Mouse (Mus musculus): ENCODE results near the gene Cenpu.

The Cenpu gene

GRCm38 (mm10) chr8:46599314-46599904 lies 47.6 kb downstream of the Cenpu start:
- DNase-seq (ENCODE audit: low read depth, low spot score), result no peak

GRCm38 (mm10) chr8:46600959-46601707 lies 49.3 kb downstream of the Cenpu start:
- no peak for DNase-seq (ENCODE audit: low read depth, low spot score)

GRCm38 (mm10) chr8:46603587-46603986 lies 51.8 kb downstream of the Cenpu start:
- no peak for DNase-seq (ENCODE audit: low read depth, low spot score)

GRCm38 (mm10) chr8:46606930-46607329 lies 55.1 kb downstream of the Cenpu start:
- DNase-seq (ENCODE audit: low read depth, low spot score), result no peak

DNA sequence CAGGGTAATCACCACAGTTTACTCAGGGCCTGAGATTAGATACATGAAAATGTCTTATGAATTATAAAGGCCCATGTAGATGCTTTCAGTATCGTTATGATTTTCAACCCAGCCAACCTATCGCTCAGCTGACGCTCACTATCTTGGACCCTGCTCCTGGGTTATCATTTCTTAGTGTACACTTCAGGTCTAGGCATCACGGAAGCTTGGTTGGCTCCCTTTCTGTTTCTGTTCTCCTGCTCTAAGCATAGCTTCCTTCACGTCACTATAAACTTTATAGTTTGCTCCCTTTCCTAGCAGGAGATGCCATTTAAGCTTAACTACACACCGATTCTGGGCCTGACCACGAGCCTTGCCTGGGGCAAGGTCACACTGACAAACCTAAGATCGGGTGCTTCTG lies 59.7 kb downstream of the Cenpu start:
- DNase-seq (ENCODE audit: low read depth, low spot score), result no peak

- DNase-seq (ENCODE audit: low read depth, low spot score), result no peak
Measured at GRCm38 (mm10) chr8:46612913-46613312, 61.1 kb downstream of the Cenpu start.

GRCm38 (mm10) chr8:46613377-46613776 lies 61.5 kb downstream of the Cenpu start:
- peak; percentile 48 for DNase-seq (ENCODE audit: low read depth, low spot score)

GRCm38 (mm10) chr8:46615936-46616335 lies 64.1 kb downstream of the Cenpu start:
- no peak for DNase-seq (ENCODE audit: low read depth, low spot score)

DNA sequence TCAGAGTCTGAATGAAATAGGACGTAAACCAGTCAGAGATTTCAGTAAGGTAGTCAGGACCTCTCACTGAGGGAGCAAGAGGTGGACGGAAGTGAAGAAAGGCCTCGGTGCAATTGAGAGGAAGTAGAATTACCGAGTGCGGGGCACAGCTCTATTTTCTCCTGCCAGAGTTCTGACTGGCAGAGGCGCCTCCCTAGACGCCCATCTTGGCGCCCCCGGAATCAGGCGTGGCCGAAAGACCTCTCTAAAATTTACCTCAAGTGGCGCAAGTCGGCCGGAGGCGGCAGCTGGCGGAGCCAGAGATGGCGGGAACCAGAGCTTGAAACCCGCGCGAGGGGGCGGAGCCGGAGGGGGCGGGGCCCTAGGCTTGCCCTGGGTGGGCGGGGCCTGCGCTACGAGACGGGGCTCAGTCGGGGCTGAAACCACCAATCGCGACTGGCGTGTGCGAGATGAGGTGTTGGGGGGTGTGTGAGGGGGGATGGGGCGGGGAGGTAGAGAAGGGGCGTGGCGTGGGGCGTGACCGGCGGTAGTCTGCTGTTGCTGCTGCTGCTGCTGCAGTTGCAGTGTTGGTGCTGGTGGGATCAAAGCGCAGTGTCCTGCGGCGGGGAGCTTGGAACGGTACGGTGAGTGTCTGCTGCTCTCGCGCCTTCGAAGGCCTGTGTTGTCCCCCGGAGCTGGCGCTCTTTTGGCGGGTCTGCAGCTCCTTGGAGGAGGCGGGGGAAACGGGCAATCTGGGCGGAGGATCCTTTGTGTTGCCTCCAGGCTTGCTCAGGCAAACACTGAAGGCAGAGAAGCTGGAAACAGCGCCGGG lies 65.3 kb downstream of the Cenpu start, which contains the start of the genes Primpol and Casp3:
Primpol (minus strand) TSS at position 334 of the 811 bp plus-strand sequence.
Casp3 (plus strand) TSS at position 413 of the 811 bp plus-strand sequence.
- DNase-seq (ENCODE audit: low read depth, low spot score), result peak; percentile 94

- no peak for DNase-seq (ENCODE audit: low read depth, low spot score)
Measured at GRCm38 (mm10) chr8:46617690-46618620, 66.1 kb downstream of the Cenpu start.

DNA sequence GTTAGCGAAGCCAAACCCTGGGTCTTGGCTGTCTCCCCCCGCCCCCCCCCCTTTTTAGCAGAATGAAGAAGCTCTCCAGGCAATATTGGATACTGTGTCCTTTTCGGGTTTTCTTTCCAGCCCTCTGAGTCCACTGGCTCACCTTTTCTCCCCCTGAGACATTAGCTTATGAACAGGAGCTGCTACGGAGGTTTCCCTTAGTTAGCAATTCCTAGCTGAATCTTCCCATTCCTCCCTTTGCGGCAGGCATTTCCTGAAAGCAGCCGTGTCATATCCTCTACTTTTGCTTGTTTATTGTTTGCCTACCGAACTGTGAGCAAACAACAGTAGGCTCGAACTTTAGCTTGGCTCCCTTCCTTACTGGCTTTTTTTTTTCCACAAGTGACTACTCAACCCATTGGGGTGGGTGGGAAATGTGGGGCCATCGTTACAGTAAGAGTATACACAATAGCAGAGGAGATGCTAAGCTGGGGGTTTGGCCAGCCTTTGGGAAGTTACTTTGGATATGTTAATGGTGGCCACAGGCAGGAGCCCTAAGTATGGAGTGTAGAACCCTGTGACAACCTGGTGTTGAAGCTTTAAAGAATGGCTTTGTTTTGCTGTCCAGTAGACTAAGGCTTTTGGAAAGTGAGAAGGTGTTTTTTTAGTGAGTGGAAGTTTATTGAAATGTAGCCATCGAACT lies 67.0 kb downstream of the Cenpu start:
- no peak for DNase-seq (ENCODE audit: low read depth, low spot score)

GRCm38 (mm10) chr8:46622446-46623270 lies 70.8 kb downstream of the Cenpu start:
- no peak for DNase-seq (ENCODE audit: low read depth, low spot score)

DNA sequence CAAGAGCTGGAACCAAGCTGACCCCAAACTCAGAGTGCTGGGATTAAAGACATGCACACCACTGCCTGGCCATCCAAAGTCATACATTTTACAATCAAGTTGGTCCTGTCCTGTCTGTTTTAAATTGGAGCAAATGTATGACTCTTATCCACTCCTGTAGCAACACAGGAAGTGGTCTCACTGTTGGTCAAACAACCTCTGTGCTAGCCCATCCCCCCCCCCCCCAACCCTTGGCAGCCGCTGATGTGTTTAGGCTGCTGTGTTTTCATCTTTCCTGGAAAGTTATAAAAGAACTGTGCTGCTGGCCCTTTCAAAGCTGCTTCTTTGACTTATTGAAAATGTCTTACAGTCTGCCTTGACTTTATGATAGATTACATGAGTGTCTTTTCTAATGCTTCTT lies 73.3 kb downstream of the Cenpu start:
- DNase-seq (ENCODE audit: low read depth, low spot score), result no peak

DNA sequence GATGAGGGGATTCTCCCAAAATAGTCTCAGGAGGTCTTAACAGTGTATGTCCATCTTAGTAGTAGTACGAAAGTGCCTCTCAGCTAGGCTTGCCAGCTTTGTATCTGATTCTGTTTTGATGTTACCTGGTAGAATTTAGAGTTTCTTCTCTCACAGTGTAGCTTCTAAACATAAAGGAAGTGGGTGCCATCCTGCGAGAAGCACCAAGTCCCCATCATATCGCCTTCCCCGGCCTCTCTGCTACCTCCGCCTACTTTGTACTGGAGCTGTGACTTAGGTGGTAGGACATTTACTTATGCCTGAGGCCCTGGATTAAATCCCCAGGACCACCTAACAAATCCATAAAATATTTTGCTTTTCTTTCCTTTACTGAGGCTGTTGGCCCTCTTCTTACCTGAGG lies 74.8 kb downstream of the Cenpu start:
- DNase-seq (ENCODE audit: low read depth, low spot score), result no peak

- no peak for DNase-seq (ENCODE audit: low read depth, low spot score)
Measured at GRCm38 (mm10) chr8:46627881-46628280, 76.1 kb downstream of the Cenpu start.

GRCm38 (mm10) chr8:46628645-46629044 lies 76.8 kb downstream of the Cenpu start:
- DNase-seq (ENCODE audit: low read depth, low spot score), result no peak
